Mouse (Mus musculus): ENCODE data around the gene Nampt.

GRCm38 (mm10) chr12:32801078-32801477 is 18.3 kb upstream of the Nampt start:
- no peak for TF ChIP-seq POLR2A (IDR thresholded peaks at IDR 0.05; ENCODE audit: control insufficient read depth, low read depth, low read length)
- no peak for TF ChIP-seq CTCF (IDR thresholded peaks at IDR 0.05; ENCODE audit: control insufficient read depth, insufficient read depth, insufficient replicate concordance, low read depth, low read length)
